Mouse (Mus musculus) stomach, postnatal 0 days (tissue): Measurements from ENCODE around the gene Tbc1d2b.

ENCODE experiments used
- CTCF ChIP-seq: IDR thresholded peaks from 2 replicates; pipeline ENCODE4 v1.5.1; 2016; ENCODE audit warnings: antibody characterized with exemption, low read depth, mild to moderate bottlenecking, moderate library complexity
- EP300 ChIP-seq: optimal IDR thresholded peaks from 2 replicates; pipeline ENCODE3; 2016; ENCODE audit warnings: antibody characterized with exemption

GRCm38 (mm10) chr9:90242855-90243254, 27.7 kb downstream of the Tbc1d2b start:
- TF ChIP-seq CTCF (no peak), EP300 (no peak)
